Mouse (Mus musculus) heart, postnatal 0 days (tissue): ENCODE measurements around the gene Dnajb6.

Experiments
- CTCF ChIP-seq: IDR thresholded peaks from 2 replicates; pipeline ENCODE4 v1.5.1; 2016; ENCODE audit warnings: antibody characterized with exemption, control low read depth, low read depth
- EP300 ChIP-seq: IDR thresholded peaks from 2 replicates; pipeline ENCODE4 v1.6.1; 2016; ENCODE audit warnings: antibody characterized with exemption, low read depth

DNA sequence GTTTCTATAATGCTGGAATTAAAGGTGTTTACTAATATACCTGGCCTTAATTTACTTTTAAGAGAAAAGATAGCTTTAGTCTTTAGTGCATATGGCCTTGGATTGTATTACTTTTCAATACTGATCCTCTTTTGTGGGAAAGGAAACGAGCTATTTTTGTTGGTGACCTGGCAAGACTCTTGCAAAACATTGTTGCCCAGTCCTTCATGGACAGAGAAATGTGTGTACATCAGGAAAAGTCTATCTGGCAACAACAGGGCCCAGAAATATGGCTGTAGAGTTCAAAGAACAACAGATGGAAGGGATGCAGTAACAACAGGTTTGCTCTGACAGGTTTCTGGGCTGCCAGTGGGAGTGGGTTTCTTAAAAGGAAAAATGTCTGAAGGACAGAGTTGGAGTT lies 5.2 kb downstream of the Dnajb6 start:
- TF ChIP-seq CTCF (no peak), EP300 (no peak)
